Mouse (Mus musculus): ENCODE results near the gene Gba. TPM values are rescaled to one million over a fixed set of nuclear protein-coding genes. Genes with fewer than 3 reads are reported as not detected.
"Not testable (repeated sequence)": the region's sequence is repeated elsewhere in the genome, so short reads cannot be mapped to it uniquely, and the experiment has no call there.

Gene Gba
- polyA plus RNA-seq, 1 experiment from 2014 or later, result 34.0 TPM

GRCm38 (mm10) chr3:89209731-89210130 is 7.0 kb downstream of the Gba start:
- H3K9ac ChIP-seq (ENCODE audit: low read length), result no peak overlapping the region
- no peak overlapping the region for H3K4me2 ChIP-seq (ENCODE audit: low read length)
- ATAC-seq (ENCODE audit: insufficient number of reproducible peaks, insufficient read depth, low FRiP score, low read depth), result no peak
- H3K27ac ChIP-seq (replicated peaks in 1 of 2; ENCODE audit: control insufficient read depth in 1 of 2, insufficient read depth in 1 of 2, low read depth in 2 of 2, low read length in 2 of 2), result no peak overlapping the region; a peak in 1 of 4 replicates
- WGBS, result 87% methylated on average over 7 of the region's 7 CpGs
- no peaks in the 10 kb centered on the region for H3K27me3 ChIP-seq (ENCODE audit: control insufficient read depth, insufficient read depth, low read length)
- H3K36me3 ChIP-seq (ENCODE audit: control insufficient read depth, insufficient read depth, low read length), result peaks cover 64% of the 10 kb centered on the region
- no peaks in the 10 kb centered on the region for H3K9me3 ChIP-seq (ENCODE audit: control insufficient read depth, low read length)
- no peak overlapping the region for H3K4me3 ChIP-seq (ENCODE audit: control insufficient read depth in 1 of 2, insufficient read depth in 1 of 2, low read depth in 1 of 2, low read length in 2 of 2)
- peaks cover 0 to 11% of the 10 kb centered on the region in 2 experiments; a peak in 3 of 4 replicates for H3K4me1 ChIP-seq (ENCODE audit: control insufficient read depth in 2 of 2, insufficient read depth in 2 of 2, low read length in 2 of 2)

- WGBS, result 78% methylated on average over 13 of the region's 13 CpGs
- peaks cover 60% of the 10 kb centered on the region for H3K36me3 ChIP-seq (ENCODE audit: control insufficient read depth, insufficient read depth, low read length)
- H3K27me3 ChIP-seq (ENCODE audit: control insufficient read depth, insufficient read depth, low read length), result no peaks in the 10 kb centered on the region
- H3K9ac ChIP-seq (ENCODE audit: low read length), result no peak overlapping the region
- peaks cover 2 to 15% of the 10 kb centered on the region in 2 experiments; a peak in 3 of 4 replicates for H3K4me1 ChIP-seq (ENCODE audit: control insufficient read depth in 2 of 2, insufficient read depth in 2 of 2, low read length in 2 of 2)
- H3K4me2 ChIP-seq (ENCODE audit: low read length), result no peak overlapping the region
- no peak for ATAC-seq (ENCODE audit: insufficient number of reproducible peaks, insufficient read depth, low FRiP score, low read depth)
- H3K27ac ChIP-seq (replicated peaks in 1 of 2; ENCODE audit: control insufficient read depth in 1 of 2, insufficient read depth in 1 of 2, low read depth in 2 of 2, low read length in 2 of 2), result peak overlapping the region; percentile 30 to 46
- H3K9me3 ChIP-seq (ENCODE audit: control insufficient read depth, low read length), result no peaks in the 10 kb centered on the region
- no peak overlapping the region for H3K4me3 ChIP-seq (ENCODE audit: control insufficient read depth in 1 of 2, insufficient read depth in 1 of 2, low read depth in 1 of 2, low read length in 2 of 2)
These were observed 7.4 kb downstream of the Gba start for GRCm38 (mm10) chr3:89210162-89210561.

- Histone ChIP-seq H3K27me3 (ENCODE audit: control insufficient read depth, insufficient read depth, low read length) (no peaks in the 10 kb centered on the region), H3K4me2 (ENCODE audit: low read length) (no peak overlapping the region), H3K9ac (ENCODE audit: low read length) (no peak overlapping the region), H3K9me3 (ENCODE audit: control insufficient read depth, low read length) (no peaks in the 10 kb centered on the region), H3K27ac (replicated peaks in 1 of 2; ENCODE audit: control insufficient read depth in 1 of 2, insufficient read depth in 1 of 2, low read depth in 2 of 2, low read length in 2 of 2) (peak overlapping the region in 1 of 2 experiments; percentile 30; a peak in 2 of 4 replicates), H3K4me1 (ENCODE audit: control insufficient read depth in 2 of 2, insufficient read depth in 2 of 2, low read length in 2 of 2) (peaks cover 8 to 21% of the 10 kb centered on the region in 2 experiments), H3K36me3 (ENCODE audit: control insufficient read depth, insufficient read depth, low read length) (peaks cover 55% of the 10 kb centered on the region), H3K4me3 (ENCODE audit: control insufficient read depth in 1 of 2, insufficient read depth in 1 of 2, low read depth in 1 of 2, low read length in 2 of 2) (no peak overlapping the region)
- ATAC-seq (ENCODE audit: insufficient number of reproducible peaks, insufficient read depth, low FRiP score, low read depth), result no peak
- WGBS, result 62% methylated on average over 7 of the region's 7 CpGs
These were observed 8.0 kb downstream of the Gba start for GRCm38 (mm10) chr3:89210731-89211130.

GRCm38 (mm10) chr3:89213803-89214530 is 11.2 kb downstream of the Gba start:
- peak; percentile 89 for ATAC-seq (ENCODE audit: insufficient number of reproducible peaks, insufficient read depth, low FRiP score, low read depth)
- Histone ChIP-seq H3K9me3 (ENCODE audit: control insufficient read depth, low read length) (no peaks in the 10 kb centered on the region), H3K36me3 (ENCODE audit: control insufficient read depth, insufficient read depth, low read length) (peaks cover 22% of the 10 kb centered on the region), H3K27ac (replicated peaks in 1 of 2; ENCODE audit: control insufficient read depth in 1 of 2, insufficient read depth in 1 of 2, low read depth in 2 of 2, low read length in 2 of 2) (peak overlapping the region; percentile 90 to 94), H3K27me3 (ENCODE audit: control insufficient read depth, insufficient read depth, low read length) (no peaks in the 10 kb centered on the region), H3K9ac (ENCODE audit: low read length) (peak overlapping the region; percentile 75), H3K4me1 (ENCODE audit: control insufficient read depth in 2 of 2, insufficient read depth in 2 of 2, low read length in 2 of 2) (peaks cover 8 to 22% of the 10 kb centered on the region in 2 experiments), H3K4me3 (ENCODE audit: control insufficient read depth in 1 of 2, insufficient read depth in 1 of 2, low read depth in 1 of 2, low read length in 2 of 2) (peak overlapping the region; percentile 85 to 92), H3K4me2 (ENCODE audit: low read length) (peak overlapping the region; percentile 71)
- under 1% methylated on average over 68 of the region's 69 CpGs for WGBS

- Histone ChIP-seq H3K4me3 (ENCODE audit: control insufficient read depth in 1 of 2, insufficient read depth in 1 of 2, low read depth in 1 of 2, low read length in 2 of 2) (peak within 1 kb of the TSS; percentile 85 to 92), H3K27ac (replicated peaks in 1 of 2; ENCODE audit: control insufficient read depth in 1 of 2, insufficient read depth in 1 of 2, low read depth in 2 of 2, low read length in 2 of 2) (peak within 1 kb of the TSS; percentile 90 to 94), H3K4me2 (ENCODE audit: low read length) (peak within 1 kb of the TSS; percentile 71), H3K27me3 (ENCODE audit: control insufficient read depth, insufficient read depth, low read length) (no peaks in the 10 kb centered on the region), H3K36me3 (ENCODE audit: control insufficient read depth, insufficient read depth, low read length) (peaks cover 13% of the 10 kb centered on the region), H3K9ac (ENCODE audit: low read length) (peak within 1 kb of the TSS; percentile 75), H3K4me1 (ENCODE audit: control insufficient read depth in 2 of 2, insufficient read depth in 2 of 2, low read length in 2 of 2) (peaks cover 8 to 22% of the 10 kb centered on the region in 2 experiments), H3K9me3 (ENCODE audit: control insufficient read depth, low read length) (no peaks in the 10 kb centered on the region)
- WGBS, result under 1% methylated on average over 17 of the region's 19 CpGs
- ATAC-seq (ENCODE audit: insufficient number of reproducible peaks, insufficient read depth, low FRiP score, low read depth), result no peak
These were observed 12.1 kb downstream of the Gba start, which contains the start of gene Thbs3 for GRCm38 (mm10) chr3:89214681-89215411. TSS of gene Thbs3 (plus strand) at chr3:89215180.

- 0 out of 2 replicates have a peak, but pooled peaks cover 7% of the 10 kb centered on the region for H3K36me3 ChIP-seq (ENCODE audit: control insufficient read depth, insufficient read depth, low read length)
- H3K27ac ChIP-seq (replicated peaks in 1 of 2; ENCODE audit: control insufficient read depth in 1 of 2, insufficient read depth in 1 of 2, low read depth in 2 of 2, low read length in 2 of 2), result peak overlapping the region in 1 of 2 experiments; percentile 90; a peak in 1 of 4 replicates
- peak overlapping the region; percentile 75 for H3K9ac ChIP-seq (ENCODE audit: low read length)
- peaks cover 8 to 22% of the 10 kb centered on the region in 2 experiments for H3K4me1 ChIP-seq (ENCODE audit: control insufficient read depth in 2 of 2, insufficient read depth in 2 of 2, low read length in 2 of 2)
- no peaks in the 10 kb centered on the region for H3K27me3 ChIP-seq (ENCODE audit: control insufficient read depth, insufficient read depth, low read length)
- H3K9me3 ChIP-seq (ENCODE audit: control insufficient read depth, low read length), result no peaks in the 10 kb centered on the region
- H3K4me2 ChIP-seq (ENCODE audit: low read length), result peak overlapping the region; percentile 71
- ATAC-seq (ENCODE audit: insufficient number of reproducible peaks, insufficient read depth, low FRiP score, low read depth), result no peak
- peak overlapping the region; percentile 11 to 85; a peak in 2 of 4 replicates for H3K4me3 ChIP-seq (ENCODE audit: control insufficient read depth in 1 of 2, insufficient read depth in 1 of 2, low read depth in 1 of 2, low read length in 2 of 2)
- under 1% methylated on average over 6 of the region's 6 CpGs for WGBS
These were observed 13.1 kb downstream of the Gba start for GRCm38 (mm10) chr3:89215853-89216252.

- not testable (repeated sequence) for H3K27ac ChIP-seq (replicated peaks in 1 of 2; ENCODE audit: control insufficient read depth in 1 of 2, insufficient read depth in 1 of 2, low read depth in 2 of 2, low read length in 2 of 2); H3K4me3 ChIP-seq (ENCODE audit: control insufficient read depth in 1 of 2, insufficient read depth in 1 of 2, low read depth in 1 of 2, low read length in 2 of 2); H3K27me3 ChIP-seq (ENCODE audit: control insufficient read depth, insufficient read depth, low read length); H3K4me2 ChIP-seq (ENCODE audit: low read length); H3K9me3 ChIP-seq (ENCODE audit: control insufficient read depth, low read length); ATAC-seq (ENCODE audit: insufficient number of reproducible peaks, insufficient read depth, low FRiP score, low read depth); H3K36me3 ChIP-seq (ENCODE audit: control insufficient read depth, insufficient read depth, low read length); H3K9ac ChIP-seq (ENCODE audit: low read length)
- WGBS, result 68% methylated on average over 7 of the region's 7 CpGs
- peaks cover 8 to 22% of the 10 kb centered on the region in 2 experiments for H3K4me1 ChIP-seq (ENCODE audit: control insufficient read depth in 2 of 2, insufficient read depth in 2 of 2, low read length in 2 of 2)
These were observed 13.7 kb downstream of the Gba start for GRCm38 (mm10) chr3:89216407-89216806.
